Mouse (Mus musculus) ES-E14 (cell line): ENCODE data around the gene Plekhb2. TPM values are rescaled to one million over a fixed set of nuclear protein-coding genes. Genes with fewer than 3 reads are reported as not detected.

Experiments used
- DNase-seq: peaks from one replicate; pipeline ENCODE4 v3.0.0-alpha.2; 2013; ENCODE audit warnings: low read depth, low spot score
- H3K27ac ChIP-seq: 2 replicates; pipeline ENCODE4 v1.5.1; 2012; ENCODE audit warnings: low read depth, mild to moderate bottlenecking, low read length, moderate library complexity, mixed read lengths; ENCODE audit not compliant: poor library complexity, insufficient read depth, severe bottlenecking
- H3K36me3 ChIP-seq: 2 replicates; pipeline ENCODE4 v1.6.1; 2012; ENCODE audit warnings: mild to moderate bottlenecking, low read length, moderate library complexity, mixed read lengths; ENCODE audit not compliant: control insufficient read depth, poor library complexity, insufficient read depth, severe bottlenecking
- H3K4me1 ChIP-seq, 2 experiments: fragments of 150-350 bp in 1 of 2; sonication (generic) in 1 of 2; 2 replicates each; pipeline ENCODE4 v1.6.1; 2012; ENCODE audit warnings: low read length in 2 of 2, mild to moderate bottlenecking in 1 of 2, mixed read lengths in 1 of 2; ENCODE audit not compliant: control insufficient read depth in 2 of 2, insufficient read depth in 2 of 2, poor library complexity in 1 of 2
- H3K4me3 ChIP-seq, 2 experiments: fragments of 150-350 bp in 1 of 2; sonication (generic) in 1 of 2; 2 replicates each; pipeline ENCODE4 v1.5.1; 2012; ENCODE audit warnings: low read length in 2 of 2, low read depth in 1 of 2, mild to moderate bottlenecking in 1 of 2, mixed read lengths in 1 of 2; ENCODE audit not compliant: insufficient read depth in 1 of 2, poor library complexity in 1 of 2, severe bottlenecking in 1 of 2
- H3K9ac ChIP-seq: 2 replicates; pipeline ENCODE4 v1.6.1; 2012; ENCODE audit warnings: low read depth, mild to moderate bottlenecking, low read length, mixed read lengths; ENCODE audit not compliant: poor library complexity, insufficient read depth, severe bottlenecking
- H3K9me3 ChIP-seq: fragments of 150-350 bp; sonication (generic); 2 replicates; pipeline ENCODE4 v1.6.1; 2012; ENCODE audit warnings: low read depth, mild to moderate bottlenecking, low read length; ENCODE audit not compliant: control insufficient read depth, insufficient read depth
- CHD2 ChIP-seq: IDR thresholded peaks from 2 replicates; pipeline ENCODE4 v1.6.1; 2014; ENCODE audit warnings: mild to moderate bottlenecking, low read depth, low read length, inconsistent platforms
- HCFC1 ChIP-seq: IDR thresholded peaks from 2 replicates; pipeline ENCODE4 v1.6.1; 2012; ENCODE audit warnings: low read length, inconsistent platforms, borderline replicate concordance; ENCODE audit not compliant: insufficient read depth
- MAFK ChIP-seq: IDR thresholded peaks from 2 replicates; pipeline ENCODE4 v1.6.1; 2014; ENCODE audit warnings: mild to moderate bottlenecking, low read depth, low read length, inconsistent platforms; ENCODE audit not compliant: insufficient read depth
- ZC3H11A ChIP-seq: IDR thresholded peaks from 2 replicates; pipeline ENCODE4 v1.6.1; 2012; ENCODE audit warnings: low read depth, mild to moderate bottlenecking, inconsistent platforms, low read length, borderline replicate concordance
- ZNF384 ChIP-seq: IDR thresholded peaks from 2 replicates; pipeline ENCODE4 v1.6.1; 2012; ENCODE audit warnings: low read depth, low read length, inconsistent platforms
- in situ Hi-C, 2 experiments: fragments of 600-800 bp; cut with MboI; formaldehyde crosslinking; loops; one replicate each; pipeline ENCODE4 v1.15.1; 2025; ENCODE audit warnings: low sequenced_read_pairs in 2 of 2, inconsistent platforms in 1 of 2; ENCODE audit not compliant: unreplicated experiment in 2 of 2
- total RNA-seq: library from RNA; depleted of rRNA; stranded (reverse); fragments of 300-350 nt; gene quantifications from 2 replicates; pipeline ENCODE4 v1.2.3, GENCODE M21; 2012

Gene Plekhb2
- total RNA-seq, 1 experiment, result 13.0 TPM

DNA sequence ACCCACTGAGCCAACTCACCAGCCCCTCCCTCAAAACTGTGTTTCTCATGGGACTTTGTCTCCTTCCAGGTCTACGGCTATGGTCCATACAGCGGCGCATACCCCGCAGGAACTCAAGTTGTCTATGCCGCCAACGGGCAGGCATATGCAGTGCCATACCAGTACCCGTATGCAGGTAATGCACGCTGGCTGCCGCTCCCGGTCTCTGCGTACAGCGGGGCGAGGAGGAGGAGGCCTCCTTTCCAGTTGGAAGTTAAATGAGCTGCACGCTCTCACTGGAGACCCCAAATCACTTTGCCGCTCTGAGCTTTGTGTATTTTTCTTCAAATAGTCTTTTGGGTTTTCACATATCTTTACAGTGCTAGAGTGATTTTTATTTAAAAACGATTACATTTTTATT lies 19.5 kb downstream of the Plekhb2 start:
- H3K4me1 ChIP-seq, result 0 out of 4 replicates have a peak, but pooled peaks cover 0 to 2% of the 10 kb centered on the region in 2 experiments
- H3K4me3 ChIP-seq, result no peak overlapping the region
- in situ Hi-C loops, result no loop called here
- H3K27ac ChIP-seq, result no peak overlapping the region
- no peaks in the 10 kb centered on the region for H3K9me3 ChIP-seq
- no peak for DNase-seq
- 0 out of 2 replicates have a peak, but pooled peaks cover 2% of the 10 kb centered on the region for H3K36me3 ChIP-seq
- TF ChIP-seq ZNF384 (no peak), CHD2 (no peak)
- no peak overlapping the region for H3K9ac ChIP-seq

DNA sequence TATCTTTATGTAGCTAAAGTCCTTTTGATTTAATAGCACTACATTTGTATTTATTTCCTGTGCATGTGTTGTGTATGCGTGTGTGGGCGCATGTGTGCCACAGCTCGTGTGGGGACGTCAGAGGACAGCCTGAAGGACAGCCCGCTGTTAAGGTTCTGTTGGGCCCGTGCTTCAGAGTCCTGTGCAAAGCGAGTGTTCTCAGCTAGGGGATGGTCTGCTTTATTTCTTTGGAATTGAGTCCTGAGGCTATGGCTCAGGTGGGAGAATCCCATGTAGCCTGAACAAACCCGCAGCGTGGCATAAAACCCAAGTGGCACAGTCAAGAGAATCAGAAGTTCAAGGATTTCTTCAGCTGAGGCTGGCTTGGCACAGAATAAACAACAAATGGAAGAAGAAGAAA lies 21.4 kb downstream of the Plekhb2 start:
- Histone ChIP-seq H3K9me3 (no peaks in the 10 kb centered on the region), H3K9ac (no peak overlapping the region), H3K4me1 (no peaks in the 10 kb centered on the region), H3K4me3 (no peak overlapping the region), H3K27ac (no peak overlapping the region), H3K36me3 (0 out of 2 replicates have a peak, but pooled peaks cover 2% of the 10 kb centered on the region)
- DNase-seq, result no peak
- TF ChIP-seq ZNF384 (no peak), HCFC1 (no peak), MAFK (no peak), CHD2 (no peak), ZC3H11A (no peak)
- in situ Hi-C loops, result no loop called here

DNA sequence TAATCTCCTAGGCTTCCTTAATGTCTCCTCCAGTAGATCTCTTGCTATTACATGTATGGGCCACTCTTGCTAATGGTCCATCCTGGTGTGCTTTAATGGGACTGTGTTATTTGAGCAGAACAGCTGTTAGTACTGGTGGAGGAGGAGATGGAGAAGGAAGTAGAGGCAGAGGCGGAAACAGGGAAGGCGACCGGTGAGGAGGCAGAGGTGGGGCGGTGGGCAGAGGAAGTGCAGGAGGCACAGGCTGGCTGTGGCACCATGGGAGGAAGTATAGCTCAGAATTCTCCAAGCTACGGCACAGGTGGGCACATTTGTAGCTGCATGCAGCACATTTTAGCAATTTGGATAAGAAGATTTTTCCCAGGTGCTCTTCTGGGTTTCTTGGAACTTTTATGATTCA lies 23.8 kb downstream of the Plekhb2 start:
- H3K4me3 ChIP-seq, result no peak overlapping the region
- in situ Hi-C loops, result no loop called here
- H3K9ac ChIP-seq, result no peak overlapping the region
- no peak overlapping the region for H3K27ac ChIP-seq
- DNase-seq, result no peak
- TF ChIP-seq ZNF384 (no peak), ZC3H11A (no peak), MAFK (no peak), CHD2 (no peak), HCFC1 (no peak)
- no peaks in the 10 kb centered on the region for H3K9me3 ChIP-seq
- 0 out of 2 replicates have a peak, but pooled peaks cover 2% of the 10 kb centered on the region for H3K36me3 ChIP-seq
- H3K4me1 ChIP-seq, result no peaks in the 10 kb centered on the region

DNA sequence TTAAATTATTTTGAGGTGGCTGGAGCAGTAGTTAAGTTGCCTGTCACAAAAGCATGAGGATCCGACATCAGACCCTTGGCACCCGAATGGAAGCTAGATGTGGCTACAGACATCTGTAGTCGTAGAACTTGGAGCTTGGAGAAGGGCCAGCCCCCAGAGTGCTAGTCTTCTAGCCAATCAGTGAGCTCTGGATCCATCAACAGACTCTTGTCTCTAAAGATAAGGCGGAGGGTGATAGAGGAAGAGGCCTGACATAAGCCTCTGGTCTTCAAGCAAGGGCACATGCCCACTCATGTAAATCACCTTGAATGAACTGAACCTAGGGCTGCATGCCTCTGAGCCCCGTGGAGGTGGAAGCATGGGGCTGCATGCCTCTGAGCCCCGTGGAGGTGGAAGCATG lies 29.8 kb downstream of the Plekhb2 start:
- H3K27ac ChIP-seq, result no peak overlapping the region
- H3K9me3 ChIP-seq, result no peaks in the 10 kb centered on the region
- DNase-seq, result no peak
- no peak overlapping the region for H3K9ac ChIP-seq
- in situ Hi-C loops, result no loop called here
- no peaks in the 10 kb centered on the region for H3K36me3 ChIP-seq
- no peak for TF ChIP-seq MAFK
- TF ChIP-seq HCFC1, result no peak
- TF ChIP-seq CHD2, result no peak
- TF ChIP-seq ZNF384, result no peak
- no peak for TF ChIP-seq ZC3H11A
- H3K4me3 ChIP-seq, result no peak overlapping the region
- H3K4me1 ChIP-seq, result peaks cover 0 to 2% of the 10 kb centered on the region in 2 experiments; a peak in 1 of 4 replicates

DNA sequence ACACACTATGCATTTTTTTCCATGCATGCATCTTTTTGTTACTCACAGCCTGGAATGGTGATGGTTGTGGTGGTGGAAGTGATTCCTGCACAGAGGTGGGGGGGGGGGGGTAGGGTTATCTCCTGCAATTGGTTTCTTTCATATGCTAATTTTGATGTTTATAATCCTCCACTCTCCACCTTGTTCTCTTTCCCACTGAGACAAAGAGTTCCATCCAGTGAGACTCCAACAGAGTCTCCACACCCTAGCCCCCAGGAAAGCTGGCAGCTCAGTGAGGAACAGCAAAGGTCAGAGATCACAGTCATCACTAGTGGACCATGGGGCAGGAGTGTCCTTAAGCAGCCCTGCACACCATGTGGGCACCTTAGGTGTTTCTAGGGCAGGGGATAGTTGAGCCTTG lies 34.0 kb downstream of the Plekhb2 start:
- in situ Hi-C loops, result no loop called here
- DNase-seq, result no peak
- H3K9me3 ChIP-seq, result no peaks in the 10 kb centered on the region

More for the DNA sequence above, 34.0 kb downstream of the Plekhb2 start:
- Histone ChIP-seq H3K4me3 (no peak overlapping the region), H3K36me3 (no peaks in the 10 kb centered on the region), H3K4me1 (peaks cover 0 to 2% of the 10 kb centered on the region in 2 experiments; a peak in 1 of 4 replicates), H3K9ac (no peak overlapping the region), H3K27ac (no peak overlapping the region)
- TF ChIP-seq HCFC1 (no peak), ZC3H11A (no peak), ZNF384 (no peak), CHD2 (no peak), MAFK (no peak)
